Mouse (Mus musculus) midbrain, embryonic 11.5 days (tissue): ENCODE measurements around the gene Rgs3. TPM values are rescaled to one million over a fixed set of nuclear protein-coding genes. Genes with fewer than 3 reads are reported as not detected.

Experiments used
- ATAC-seq: fragments of 200-750 bp; cut with Nextera tagmentation; 2 replicates; pipeline ENCODE4 v1.8.0; 2017; ENCODE audit warnings: moderate TSS enrichment, moderate library complexity; ENCODE audit not compliant: low FRiP score
- DNase-seq: peaks from one replicate; pipeline ENCODE4 v3.0.0; 2015; ENCODE audit warnings: low spot score; ENCODE audit errors: missing footprints
- H3K27ac ChIP-seq: fragments of 300-500 bp; sonication (generic); 2 replicates; pipeline ENCODE4 v1.5.1; 2014; ENCODE audit warnings: low read depth, low read length
- H3K27me3 ChIP-seq: fragments of 300-500 bp; sonication (generic); 2 replicates; pipeline ENCODE4 v1.6.1; 2014; ENCODE audit warnings: mild to moderate bottlenecking, low read length, moderate library complexity, mixed read lengths; ENCODE audit not compliant: control insufficient read depth, insufficient read depth
- H3K36me3 ChIP-seq: fragments of 300-500 bp; sonication (generic); 2 replicates; pipeline ENCODE4 v1.6.1; 2014; ENCODE audit warnings: mild to moderate bottlenecking, low read length, moderate library complexity, mixed read lengths; ENCODE audit not compliant: control insufficient read depth, insufficient read depth
- H3K4me1 ChIP-seq: fragments of 300-500 bp; sonication (generic); 2 replicates; pipeline ENCODE4 v1.6.1; 2014; ENCODE audit warnings: low read length; ENCODE audit not compliant: control insufficient read depth, insufficient read depth
- H3K4me2 ChIP-seq: fragments of 300-500 bp; sonication (generic); 2 replicates; pipeline ENCODE4 v1.6.1; 2014; ENCODE audit warnings: mild to moderate bottlenecking, moderate library complexity
- H3K4me3 ChIP-seq: fragments of 300-500 bp; sonication (generic); 2 replicates; pipeline ENCODE4 v1.5.1; 2014; ENCODE audit warnings: low read depth, low read length
- H3K9ac ChIP-seq: fragments of 300-500 bp; sonication (generic); 2 replicates; pipeline ENCODE4 v1.6.1; 2014; ENCODE audit warnings: low read length
- H3K9me3 ChIP-seq: fragments of 300-500 bp; sonication (generic); 2 replicates; pipeline ENCODE4 v1.6.1; 2016; ENCODE audit warnings: low read length; ENCODE audit not compliant: control insufficient read depth
- WGBS: fragments of 180-500 bp; shearing (Covaris S2); extraction: QIAGEN DNeasy Blood & Tissue Kit; methylation state at CpG from one replicate; pipeline ENCODE4 v1.1.7; 2014; 5-methylcytosine and 5-hydroxymethylcytosine counted together
- polyA plus RNA-seq: library from polyadenylated mRNA; unstranded; fragments of >200 nt; fragmentation: Nextera tagmentation; extraction: Ambion mirVana; gene quantifications from 2 replicates; pipeline ENCODE4 v1.2.1, GENCODE M21; 2014

Rgs3 gene
- polyA plus RNA-seq, 1 experiment from 2014 or later = 23.9 TPM

- WGBS = 82% methylated on average over 5 of the region's 5 CpGs
- no peaks in the 10 kb centered on the region for H3K9me3 ChIP-seq
- peaks cover 15% of the 10 kb centered on the region for H3K4me1 ChIP-seq
- ATAC-seq (no peak), DNase-seq (no peak)
- H3K9ac ChIP-seq = no peak overlapping the region
- H3K27ac ChIP-seq = no peak overlapping the region
- peaks cover 15% of the 10 kb centered on the region; the same call in 1 of the 2 replicates for H3K36me3 ChIP-seq
- H3K4me2 ChIP-seq = no peak overlapping the region; the same call in 1 of the 2 replicates
- H3K4me3 ChIP-seq = no peak overlapping the region
- no peaks in the 10 kb centered on the region for H3K27me3 ChIP-seq
Observed at GRCm38 (mm10) chr4:62700426-62700825, 140.8 kb downstream of the Rgs3 start.

GRCm38 (mm10) chr4:62703151-62703550, 143.5 kb downstream of the Rgs3 start:
- no peaks in the 10 kb centered on the region for H3K27me3 ChIP-seq
- no peaks in the 10 kb centered on the region for H3K9me3 ChIP-seq
- DNase-seq (no peak), ATAC-seq (no peak)
- no peak overlapping the region for H3K4me3 ChIP-seq
- H3K9ac ChIP-seq = no peak overlapping the region
- H3K36me3 ChIP-seq = peaks cover 13% of the 10 kb centered on the region; the same call in 1 of the 2 replicates
- no peak overlapping the region for H3K4me2 ChIP-seq
- no peak overlapping the region for H3K27ac ChIP-seq
- 78% methylated on average over 9 of the region's 9 CpGs for WGBS
- H3K4me1 ChIP-seq = peaks cover 15% of the 10 kb centered on the region

DNA sequence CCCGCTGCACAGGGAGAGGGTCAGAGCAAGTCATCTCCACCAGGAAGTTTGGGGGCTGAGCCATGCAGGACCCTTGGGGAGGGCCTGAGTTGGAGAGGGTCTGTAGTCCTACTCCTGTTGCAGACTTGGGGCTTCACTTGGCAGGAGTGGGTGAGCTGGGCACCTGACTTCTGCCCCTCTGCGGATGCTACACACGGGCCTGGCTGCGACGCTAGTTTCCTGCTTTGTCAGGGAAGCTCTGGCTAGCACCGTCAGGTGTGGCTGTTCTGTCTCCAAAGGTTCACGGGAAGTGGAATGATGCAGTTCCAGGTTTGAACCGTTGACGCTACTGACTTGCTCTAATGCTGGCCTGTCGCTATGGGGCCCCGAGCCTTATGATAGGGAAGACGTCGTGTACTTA, 144.6 kb downstream of the Rgs3 start:
- H3K4me1 ChIP-seq = peaks cover 8% of the 10 kb centered on the region
- no peaks in the 10 kb centered on the region for H3K9me3 ChIP-seq
- peaks cover 13% of the 10 kb centered on the region; the same call in 1 of the 2 replicates for H3K36me3 ChIP-seq
- H3K27me3 ChIP-seq = no peaks in the 10 kb centered on the region
- ATAC-seq = no peak
- no peak overlapping the region for H3K4me2 ChIP-seq
- no peak overlapping the region for H3K27ac ChIP-seq
- no peak overlapping the region for H3K9ac ChIP-seq
- WGBS = 95% methylated on average over 13 of the region's 13 CpGs
- H3K4me3 ChIP-seq = no peak overlapping the region
- DNase-seq = no peak

GRCm38 (mm10) chr4:62705013-62705412, 145.4 kb downstream of the Rgs3 start:
- Histone ChIP-seq H3K27me3 (no peaks in the 10 kb centered on the region), H3K4me2 (no peak overlapping the region), H3K9me3 (no peaks in the 10 kb centered on the region), H3K36me3 (peaks cover 13% of the 10 kb centered on the region; the same call in 1 of the 2 replicates), H3K4me1 (0 out of 2 replicates have a peak, but pooled peaks cover under 1% of the 10 kb centered on the region), H3K4me3 (no peak overlapping the region), H3K27ac (no peak overlapping the region), H3K9ac (no peak overlapping the region)
- DNase-seq = no peak
- WGBS = 86% methylated on average over 10 of the region's 10 CpGs
- no peak for ATAC-seq

GRCm38 (mm10) chr4:62705749-62706148, 146.1 kb downstream of the Rgs3 start:
- H3K4me2 ChIP-seq = no peak overlapping the region
- H3K4me3 ChIP-seq = no peak overlapping the region
- H3K27ac ChIP-seq = no peak overlapping the region
- H3K9me3 ChIP-seq = no peaks in the 10 kb centered on the region
- 45% methylated on average over 3 of the region's 3 CpGs for WGBS
- DNase-seq (no peak), ATAC-seq (no peak)
- no peaks in the 10 kb centered on the region for H3K27me3 ChIP-seq
- no peaks in the 10 kb centered on the region for H3K4me1 ChIP-seq
- H3K9ac ChIP-seq = no peak overlapping the region
- H3K36me3 ChIP-seq = peaks cover 8% of the 10 kb centered on the region; the same call in 1 of the 2 replicates

DNA sequence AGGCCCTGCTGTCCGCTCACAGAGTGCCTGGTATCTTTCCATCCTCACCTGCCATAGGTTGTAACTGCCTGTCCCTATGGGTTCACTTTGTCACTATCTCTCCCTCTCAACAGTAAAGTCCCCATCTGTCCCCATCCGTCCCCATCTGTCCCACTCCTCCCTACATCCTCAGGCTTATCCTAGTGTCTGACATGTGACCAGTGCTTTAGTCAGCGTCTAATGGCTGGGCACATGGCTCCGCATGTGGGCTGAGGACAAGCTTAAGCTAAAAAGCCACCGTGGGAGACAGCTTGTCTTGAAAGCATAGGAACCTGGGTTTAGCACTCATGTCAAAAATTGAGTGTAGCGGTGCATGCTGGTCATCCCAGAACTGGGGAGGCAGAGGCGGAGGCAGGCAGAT, 148.4 kb downstream of the Rgs3 start:
- Histone ChIP-seq H3K27me3 (no peaks in the 10 kb centered on the region), H3K27ac (no peak overlapping the region), H3K4me2 (no peak overlapping the region), H3K36me3 (peaks cover 2% of the 10 kb centered on the region; the same call in 1 of the 2 replicates), H3K9me3 (no peaks in the 10 kb centered on the region), H3K9ac (no peak overlapping the region), H3K4me1 (no peaks in the 10 kb centered on the region), H3K4me3 (no peak overlapping the region)
- ATAC-seq (no peak), DNase-seq (no peak)
- 81% methylated on average over 7 of the region's 7 CpGs for WGBS

DNA sequence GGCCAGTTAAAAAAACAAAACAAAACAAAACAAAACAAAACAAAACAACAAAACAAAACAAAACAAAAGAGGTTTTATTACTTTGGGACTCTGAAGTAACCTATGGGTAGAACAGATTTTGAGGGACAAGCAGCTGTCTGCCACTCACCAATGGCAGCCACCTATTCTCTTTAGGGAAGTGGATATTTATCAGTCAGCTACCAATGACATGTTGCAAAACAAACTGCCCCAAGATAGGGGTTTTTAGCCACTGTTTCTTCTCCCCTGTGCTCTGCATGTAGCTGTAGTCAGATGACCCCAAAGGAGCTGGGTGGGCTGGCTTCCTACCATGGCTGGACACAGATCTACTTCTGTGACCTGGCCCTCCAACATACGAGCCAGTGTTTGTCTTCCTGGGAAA, 149.3 kb downstream of the Rgs3 start:
- Histone ChIP-seq H3K27ac (no peak overlapping the region), H3K4me1 (no peaks in the 10 kb centered on the region), H3K9me3 (no peaks in the 10 kb centered on the region), H3K4me2 (no peak overlapping the region), H3K9ac (no peak overlapping the region), H3K36me3 (no peaks in the 10 kb centered on the region; the same call in 1 of the 2 replicates), H3K4me3 (no peak overlapping the region), H3K27me3 (no peaks in the 10 kb centered on the region)
- WGBS = 69% methylated on average over 1 of the region's 1 CpGs
- ATAC-seq (no peak), DNase-seq (no peak)

GRCm38 (mm10) chr4:62709448-62709847, 149.8 kb downstream of the Rgs3 start:
- Histone ChIP-seq H3K4me1 (no peaks in the 10 kb centered on the region), H3K9me3 (no peaks in the 10 kb centered on the region), H3K4me3 (no peak overlapping the region), H3K27ac (no peak overlapping the region), H3K4me2 (no peak overlapping the region), H3K9ac (no peak overlapping the region), H3K27me3 (no peaks in the 10 kb centered on the region), H3K36me3 (no peaks in the 10 kb centered on the region)
- 78% methylated on average over 5 of the region's 5 CpGs for whole genome bisulfite sequencing
- no peak for DNase-seq
- no peak for ATAC-seq

DNA sequence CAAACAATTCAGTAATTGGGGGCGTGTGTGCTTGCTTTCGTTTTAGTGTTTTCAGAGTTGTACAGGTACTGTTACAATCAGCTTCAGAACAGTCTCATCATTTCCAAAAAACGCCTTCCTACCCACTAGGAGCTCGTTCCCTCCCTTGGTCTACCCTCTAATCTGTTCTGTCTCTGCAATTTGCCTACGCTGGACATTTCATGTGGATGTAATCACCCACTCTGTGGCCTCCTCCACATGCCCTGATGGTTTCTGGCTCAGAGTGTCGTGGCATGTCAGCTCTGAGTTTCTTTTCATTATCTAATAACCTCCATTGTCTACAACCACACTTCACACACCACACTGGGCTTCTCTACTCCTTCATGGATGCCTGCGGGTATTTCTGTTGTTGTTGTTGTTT, 151.5 kb downstream of the Rgs3 start:
- Histone ChIP-seq H3K9ac (no peak overlapping the region), H3K36me3 (no peaks in the 10 kb centered on the region), H3K27ac (no peak overlapping the region), H3K4me3 (no peak overlapping the region), H3K4me2 (no peak overlapping the region), H3K4me1 (no peaks in the 10 kb centered on the region), H3K9me3 (no peaks in the 10 kb centered on the region), H3K27me3 (no peaks in the 10 kb centered on the region)
- no peak for DNase-seq
- WGBS = 90% methylated on average over 7 of the region's 7 CpGs
- ATAC-seq = no peak
